Mouse (Mus musculus) testis, adult 10 weeks (tissue): ENCODE data around the gene Mapk10. TPM values are rescaled to one million over a fixed set of nuclear protein-coding genes. Genes with fewer than 3 reads are reported as not detected.

Source experiments
- polyA plus RNA-seq: library from polyadenylated mRNA; stranded (reverse); fragments of 350-450 nt; fragmentation: Illumina TruSeq; extraction: RNeasy Lipid Tissue Mini Kit (QIAGEN cat#74804); gene quantifications from one replicate; pipeline ENCODE4 v1.2.3, GENCODE M21; 2014; ENCODE audit warnings: low read depth, low replicate concordance

The Mapk10 gene
- polyA plus RNA-seq: 42.4 TPM

DNA sequence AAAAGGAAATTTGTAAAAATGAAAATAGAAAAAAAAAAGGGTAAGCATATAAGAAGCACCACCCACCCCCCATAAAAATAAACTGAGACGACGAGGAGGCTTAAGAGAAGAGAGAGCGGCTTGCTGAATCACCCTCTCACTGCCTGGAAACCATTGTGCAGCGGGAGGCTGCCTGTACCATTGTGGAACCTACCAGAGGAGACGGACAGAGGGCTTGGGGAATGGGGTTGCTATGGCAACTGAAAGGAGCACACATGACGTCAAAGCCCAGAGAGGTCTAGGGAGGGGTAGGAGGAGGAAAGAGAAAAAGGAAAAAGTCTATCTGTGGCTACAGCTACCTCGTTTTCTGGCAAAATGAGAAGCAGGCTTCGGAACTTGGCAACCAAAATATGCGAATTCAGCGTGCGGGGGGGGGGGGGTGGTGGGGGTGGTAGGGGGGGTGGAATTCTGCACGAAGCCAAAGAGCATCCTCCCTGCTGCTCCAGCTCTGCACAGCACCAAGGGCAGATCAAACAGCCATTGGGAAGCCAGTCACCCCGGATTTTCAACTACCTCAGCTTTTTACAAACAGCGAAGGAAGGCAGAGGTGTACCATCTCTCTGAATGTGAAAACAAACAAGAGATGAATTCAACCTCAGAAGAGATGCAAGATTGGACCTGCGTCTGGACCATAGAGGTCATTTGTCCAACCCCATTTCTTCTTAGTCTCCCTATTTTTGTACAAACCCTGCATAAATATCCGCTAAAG is at the start of gene Mapk10:
TSS of gene Mapk10 (minus strand) at position 234 of the 748 bp plus-strand sequence.

Other genes starting within 250 kb of the Mapk10 start
- gene Ptpn13, start 213.9 kb upstream of the Mapk10 start, polyA plus RNA-seq: 6.1 TPM